Mouse (Mus musculus) spleen, adult 2 months (tissue): ENCODE measurements around the gene Wrap73.

Experiments used
- CTCF ChIP-seq: fragments of 200-500 bp; IDR thresholded peaks from 2 replicates; pipeline ENCODE4 v1.5.1; 2011; ENCODE audit warnings: mild to moderate bottlenecking, inconsistent platforms; ENCODE audit not compliant: insufficient read depth, insufficient read length, insufficient replicate concordance; ENCODE audit errors: extremely low read depth
- POLR2A ChIP-seq: fragments of 200-500 bp; IDR thresholded peaks from 2 replicates; pipeline ENCODE4 v1.6.1; 2011; ENCODE audit warnings: low read depth, low read length, inconsistent platforms

GRCm38 (mm10) chr4:154159961-154160537 is 17.9 kb downstream of the Wrap73 start:
- TF ChIP-seq POLR2A: no peak
- TF ChIP-seq CTCF: no peak
